Mouse (Mus musculus): ENCODE results near the gene Oaz2. TPM values are rescaled to one million over a fixed set of nuclear protein-coding genes. Genes with fewer than 3 reads are reported as not detected.

Oaz2 gene
- polyA plus RNA-seq, 1 experiment from 2014 or later, result 204 TPM

DNA sequence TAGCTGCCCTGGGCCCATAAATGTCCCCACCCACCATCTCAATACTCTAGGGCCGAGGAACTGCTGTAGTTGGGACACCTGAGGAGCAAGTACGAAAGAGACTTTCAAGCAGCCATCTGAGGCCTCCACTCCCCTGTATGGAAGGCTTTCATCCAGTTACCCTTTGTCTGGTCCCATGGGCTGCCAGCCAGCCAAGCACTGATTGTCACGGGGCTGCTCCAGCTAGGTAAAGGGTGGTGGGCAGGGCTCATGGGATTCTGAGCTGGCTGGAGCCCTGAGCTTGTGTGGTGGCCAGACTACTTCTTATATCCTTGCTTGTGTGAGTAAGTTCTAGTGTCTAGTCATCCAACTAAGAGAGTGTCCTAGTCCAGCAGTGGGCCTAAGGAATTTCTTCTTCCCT lies 10.6 kb upstream of the Oaz2 start:
- H3K36me3 ChIP-seq (replicated peaks), result no peaks in the 10 kb centered on the region
- H3K4me3 ChIP-seq, result no peak overlapping the region
- 85% methylated on average over 3 of the region's 3 CpGs for WGBS
- H3K9me3 ChIP-seq, result no peaks in the 10 kb centered on the region
- DNase-seq (ENCODE audit: extremely low spot score, low spot score), result no peak
- H3K27ac ChIP-seq, result no peak overlapping the region
- H3K27me3 ChIP-seq (ENCODE audit: poor library complexity, severe bottlenecking), result no peaks in the 10 kb centered on the region
- H3K4me1 ChIP-seq, result peaks cover 10% of the 10 kb centered on the region

DNA sequence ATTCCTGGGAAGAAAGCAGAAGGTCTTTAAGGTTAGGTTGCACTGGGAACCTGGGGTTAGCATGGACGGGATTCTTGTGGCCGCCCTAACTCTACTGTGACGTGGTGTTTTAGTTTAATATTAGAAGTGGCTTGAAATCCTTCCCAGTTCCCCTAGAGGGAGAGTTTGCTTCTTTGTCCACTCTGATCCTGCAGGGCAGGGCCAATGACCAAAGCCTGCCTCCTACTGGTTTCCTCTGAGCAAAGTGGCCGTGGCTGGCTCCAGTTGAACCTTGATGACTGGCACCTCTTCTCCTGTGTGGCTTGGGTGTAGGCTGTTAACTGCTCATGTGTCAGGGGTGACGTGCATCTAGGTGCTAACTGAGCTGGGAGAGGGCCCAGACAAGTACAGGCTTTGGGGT lies 6.8 kb upstream of the Oaz2 start:
- Histone ChIP-seq H3K4me3 (no peak overlapping the region), H3K4me1 (peaks cover 10% of the 10 kb centered on the region), H3K27me3 (ENCODE audit: poor library complexity, severe bottlenecking) (no peaks in the 10 kb centered on the region), H3K27ac (no peak overlapping the region), H3K36me3 (replicated peaks) (no peaks in the 10 kb centered on the region), H3K9me3 (no peaks in the 10 kb centered on the region)
- WGBS, result 62% methylated on average over 5 of the region's 5 CpGs
- DNase-seq (ENCODE audit: extremely low spot score, low spot score), result no peak

DNA sequence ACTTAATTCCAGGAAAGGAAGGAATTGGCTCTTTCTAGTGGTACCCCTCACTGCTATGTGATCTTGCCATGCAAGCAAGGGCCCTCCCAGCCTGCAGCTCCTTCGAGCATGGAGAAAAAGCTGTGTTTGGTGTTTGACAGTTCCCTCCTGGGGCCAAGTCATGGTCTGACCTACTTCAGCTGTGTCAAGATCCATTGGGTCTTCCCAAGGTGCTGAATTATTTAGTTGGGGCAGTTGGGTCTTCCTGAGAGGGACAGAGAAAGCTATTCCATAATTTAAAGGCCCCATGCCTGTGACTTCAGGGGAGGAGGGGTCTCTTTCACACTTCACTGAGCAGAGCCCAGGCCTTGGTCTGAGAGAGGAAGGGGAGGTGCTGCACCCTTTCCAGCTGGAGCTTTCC lies 6.3 kb upstream of the Oaz2 start:
- WGBS, result 86% methylated on average over 1 of the region's 1 CpGs
- H3K4me3 ChIP-seq, result no peak overlapping the region
- H3K27me3 ChIP-seq (ENCODE audit: poor library complexity, severe bottlenecking), result no peaks in the 10 kb centered on the region
- no peak for DNase-seq (ENCODE audit: extremely low spot score, low spot score)
- no peak overlapping the region for H3K27ac ChIP-seq
- H3K36me3 ChIP-seq (replicated peaks), result no peaks in the 10 kb centered on the region
- H3K9me3 ChIP-seq, result no peaks in the 10 kb centered on the region
- peaks cover 10% of the 10 kb centered on the region for H3K4me1 ChIP-seq

GRCm38 (mm10) chr9:65664163-65664562 lies 3.6 kb upstream of the Oaz2 start:
- WGBS, result 1% methylated on average over 3 of the region's 3 CpGs
- Histone ChIP-seq H3K36me3 (replicated peaks) (no peaks in the 10 kb centered on the region), H3K4me1 (peaks cover 10% of the 10 kb centered on the region)

DNA sequence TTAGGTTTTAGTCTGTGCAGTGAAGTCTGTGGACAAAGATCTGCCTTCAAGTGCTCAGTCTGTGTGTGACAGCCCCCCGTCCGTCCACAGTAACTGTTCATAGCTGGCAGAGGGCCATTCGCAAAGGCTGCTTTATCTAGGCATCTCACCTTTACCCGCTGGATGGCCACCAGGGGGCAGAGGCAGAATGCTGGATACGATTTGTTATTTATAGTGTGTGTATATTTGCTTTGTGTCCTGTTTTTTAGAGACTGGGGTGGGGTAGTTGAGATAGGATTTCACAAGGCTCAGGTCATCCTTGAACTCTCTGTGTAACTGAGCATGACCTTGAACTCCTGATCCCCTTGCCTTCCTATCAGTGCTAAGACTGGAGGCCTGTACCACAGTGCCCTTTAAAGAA lies 1.8 kb upstream of the Oaz2 start:
- peak; percentile 61 for DNase-seq (ENCODE audit: extremely low spot score, low spot score)
- no peaks in the 10 kb centered on the region for H3K27me3 ChIP-seq (ENCODE audit: poor library complexity, severe bottlenecking)
- no peak overlapping the region for H3K4me3 ChIP-seq
- no peak overlapping the region for H3K27ac ChIP-seq
- no peaks in the 10 kb centered on the region for H3K36me3 ChIP-seq (replicated peaks)
- H3K9me3 ChIP-seq, result no peaks in the 10 kb centered on the region
- 31% methylated on average over 5 of the region's 5 CpGs for WGBS
- peaks cover 10% of the 10 kb centered on the region for H3K4me1 ChIP-seq

More at GRCm38 (mm10) chr9:65664163-65664562, 3.6 kb upstream of the Oaz2 start:
- no peak overlapping the region for H3K4me3 ChIP-seq
- peak; percentile 62 for DNase-seq (ENCODE audit: extremely low spot score, low spot score)
- H3K27ac ChIP-seq, result no peak overlapping the region
- no peaks in the 10 kb centered on the region for H3K27me3 ChIP-seq (ENCODE audit: poor library complexity, severe bottlenecking)
- no peaks in the 10 kb centered on the region for H3K9me3 ChIP-seq

DNA sequence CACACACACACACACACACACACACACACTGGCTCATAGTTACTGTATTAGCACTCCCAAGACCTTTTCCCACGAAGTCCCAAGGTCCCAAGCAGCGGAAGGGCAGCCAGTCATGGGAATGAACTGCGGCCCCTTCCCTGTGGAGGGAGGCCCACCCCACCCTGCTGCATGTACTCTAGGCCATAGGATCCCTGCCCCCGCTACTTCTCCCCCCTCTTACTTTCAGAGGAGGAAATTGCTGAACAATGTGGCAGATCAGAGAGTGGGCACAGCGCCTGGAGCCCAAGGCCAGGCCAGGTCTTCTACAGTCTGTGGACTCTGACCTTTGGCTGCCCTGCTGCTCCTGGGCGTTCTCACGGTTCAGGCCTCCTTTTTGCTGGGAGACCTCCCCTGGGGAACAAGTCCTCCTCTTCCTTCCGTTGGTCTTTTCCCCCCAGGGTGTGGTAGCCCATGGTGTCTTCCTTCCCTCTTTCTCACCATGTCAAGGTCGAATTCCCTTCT lies 3.7 kb downstream of the Oaz2 start:
- DNase-seq (ENCODE audit: extremely low spot score, low spot score), result no peak
- Histone ChIP-seq H3K4me3 (no peak overlapping the region), H3K27me3 (ENCODE audit: poor library complexity, severe bottlenecking) (no peaks in the 10 kb centered on the region), H3K4me1 (peaks cover 19% of the 10 kb centered on the region), H3K9me3 (no peaks in the 10 kb centered on the region), H3K36me3 (replicated peaks) (no peaks in the 10 kb centered on the region), H3K27ac (peak overlapping the region; percentile 27)
- WGBS, result 58% methylated on average over 9 of the region's 9 CpGs

- WGBS, result 84% methylated on average over 11 of the region's 11 CpGs
- Histone ChIP-seq H3K27me3 (ENCODE audit: poor library complexity, severe bottlenecking) (no peaks in the 10 kb centered on the region), H3K9me3 (no peaks in the 10 kb centered on the region), H3K4me1 (peaks cover 30% of the 10 kb centered on the region), H3K36me3 (replicated peaks) (no peaks in the 10 kb centered on the region), H3K4me3 (no peak overlapping the region), H3K27ac (peak overlapping the region; percentile 26; the same call in 1 of the 2 replicates)
- DNase-seq (ENCODE audit: extremely low spot score, low spot score), result no peak
These were observed 5.2 kb downstream of the Oaz2 start for GRCm38 (mm10) chr9:65672996-65673395.

- peaks cover 57% of the 10 kb centered on the region for H3K4me1 ChIP-seq
- 57% methylated on average over 8 of the region's 8 CpGs for WGBS
These were observed 7.9 kb downstream of the Oaz2 start for GRCm38 (mm10) chr9:65675461-65676357.

GRCm38 (mm10) chr9:65676358-65677118 lies 8.7 kb downstream of the Oaz2 start:
- Histone ChIP-seq H3K36me3 (replicated peaks) (0 out of 2 replicates have a peak, but pooled peaks cover 5% of the 10 kb centered on the region), H3K9me3 (no peaks in the 10 kb centered on the region), H3K27ac (peak overlapping the region; percentile 92), H3K4me3 (peak overlapping the region; percentile 79), H3K27me3 (ENCODE audit: poor library complexity, severe bottlenecking) (no peaks in the 10 kb centered on the region), H3K4me1 (peaks cover 51% of the 10 kb centered on the region)
- WGBS, result under 1% methylated on average over 39 of the region's 51 CpGs
- peak; percentile 98 for DNase-seq (ENCODE audit: extremely low spot score, low spot score)

More at GRCm38 (mm10) chr9:65675461-65676357, 7.9 kb downstream of the Oaz2 start:
- H3K9me3 ChIP-seq, result no peaks in the 10 kb centered on the region
- H3K36me3 ChIP-seq (replicated peaks), result 0 out of 2 replicates have a peak, but pooled peaks cover 3% of the 10 kb centered on the region
- peak overlapping the region; percentile 92 for H3K27ac ChIP-seq
- H3K4me3 ChIP-seq, result peak overlapping the region; percentile 79
- DNase-seq (ENCODE audit: extremely low spot score, low spot score), result no peak
- H3K27me3 ChIP-seq (ENCODE audit: poor library complexity, severe bottlenecking), result no peaks in the 10 kb centered on the region

- no peaks in the 10 kb centered on the region for H3K27me3 ChIP-seq (ENCODE audit: poor library complexity, severe bottlenecking)
- H3K4me1 ChIP-seq, result peaks cover 46% of the 10 kb centered on the region
- no peaks in the 10 kb centered on the region for H3K9me3 ChIP-seq
- peaks cover 6% of the 10 kb centered on the region; the same call in 1 of the 2 replicates for H3K36me3 ChIP-seq (replicated peaks)
- WGBS, result 2% methylated on average over 3 of the region's 3 CpGs
- peak overlapping the region; percentile 79 for H3K4me3 ChIP-seq
- H3K27ac ChIP-seq, result peak overlapping the region; percentile 92
- no peak for DNase-seq (ENCODE audit: extremely low spot score, low spot score)
These were observed 9.3 kb downstream of the Oaz2 start for GRCm38 (mm10) chr9:65677119-65677462.

GRCm38 (mm10) chr9:65679181-65679761 lies 11.5 kb downstream of the Oaz2 start:
- Histone ChIP-seq H3K36me3 (replicated peaks) (peaks cover 8% of the 10 kb centered on the region; the same call in 1 of the 2 replicates), H3K9me3 (no peaks in the 10 kb centered on the region), H3K4me3 (peak overlapping the region; percentile 38), H3K27ac (peak overlapping the region; percentile 70), H3K27me3 (ENCODE audit: poor library complexity, severe bottlenecking) (no peaks in the 10 kb centered on the region), H3K4me1 (peaks cover 52% of the 10 kb centered on the region)
- WGBS, result 37% methylated on average over 5 of the region's 5 CpGs
- DNase-seq (ENCODE audit: extremely low spot score, low spot score), result no peak

DNA sequence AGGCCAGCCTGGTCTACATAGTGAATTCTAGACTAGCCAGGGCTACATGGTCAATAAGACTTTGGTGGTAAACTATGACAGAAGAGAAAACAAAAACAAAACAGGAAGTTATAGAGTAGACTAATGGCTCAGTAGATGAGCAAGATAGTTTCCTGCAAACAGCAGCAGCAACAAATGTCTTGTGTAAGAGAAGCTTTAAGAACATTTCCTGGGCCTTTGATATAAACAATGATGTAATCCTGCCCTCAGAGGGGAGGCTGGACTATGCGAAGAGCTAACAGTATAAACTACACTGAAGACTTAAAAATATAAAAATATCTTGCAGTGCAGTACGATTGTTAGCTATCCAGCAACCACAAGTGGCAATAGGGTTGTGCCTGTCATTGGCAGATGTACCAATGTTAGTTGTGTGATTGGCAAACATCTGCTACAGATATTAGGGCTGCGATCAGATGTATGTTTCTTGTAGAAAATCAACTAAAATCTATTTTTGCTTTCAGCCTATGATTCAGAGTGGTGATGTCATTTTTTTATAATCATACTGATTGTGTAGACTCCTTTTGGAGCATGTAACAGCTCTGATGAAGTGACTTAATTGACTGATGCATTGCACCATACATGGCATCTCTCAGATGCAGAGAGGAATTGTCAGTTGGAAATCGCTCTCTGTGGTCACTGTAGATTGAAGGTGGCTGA lies 13.3 kb downstream of the Oaz2 start:
- H3K9me3 ChIP-seq, result no peaks in the 10 kb centered on the region
- no peak overlapping the region for H3K27ac ChIP-seq
- no peak overlapping the region for H3K4me3 ChIP-seq
- no peaks in the 10 kb centered on the region for H3K27me3 ChIP-seq (ENCODE audit: poor library complexity, severe bottlenecking)
- H3K36me3 ChIP-seq (replicated peaks), result peaks cover 19% of the 10 kb centered on the region
- DNase-seq (ENCODE audit: extremely low spot score, low spot score), result no peak
- WGBS, result 92% methylated on average over 4 of the region's 4 CpGs
- H3K4me1 ChIP-seq, result peaks cover 46% of the 10 kb centered on the region

Data from forebrain, embryonic 10.5 days (tissue).